Mouse (Mus musculus) cortical plate, adult 2 months (tissue): Measurements from ENCODE around the gene Nnat.

Experiments
- CTCF ChIP-seq: fragments of 200-500 bp; IDR thresholded peaks from 2 replicates; pipeline ENCODE4 v1.5.1; 2011; ENCODE audit warnings: mild to moderate bottlenecking, control low read depth, low read length; ENCODE audit not compliant: insufficient read depth; ENCODE audit errors: extremely low read depth
- POLR2A ChIP-seq: fragments of 200-500 bp; IDR thresholded peaks from 2 replicates; pipeline ENCODE4 v1.6.1; 2011; ENCODE audit warnings: mild to moderate bottlenecking, low read length, control low read depth; ENCODE audit not compliant: insufficient read depth; ENCODE audit errors: extremely low read depth

DNA sequence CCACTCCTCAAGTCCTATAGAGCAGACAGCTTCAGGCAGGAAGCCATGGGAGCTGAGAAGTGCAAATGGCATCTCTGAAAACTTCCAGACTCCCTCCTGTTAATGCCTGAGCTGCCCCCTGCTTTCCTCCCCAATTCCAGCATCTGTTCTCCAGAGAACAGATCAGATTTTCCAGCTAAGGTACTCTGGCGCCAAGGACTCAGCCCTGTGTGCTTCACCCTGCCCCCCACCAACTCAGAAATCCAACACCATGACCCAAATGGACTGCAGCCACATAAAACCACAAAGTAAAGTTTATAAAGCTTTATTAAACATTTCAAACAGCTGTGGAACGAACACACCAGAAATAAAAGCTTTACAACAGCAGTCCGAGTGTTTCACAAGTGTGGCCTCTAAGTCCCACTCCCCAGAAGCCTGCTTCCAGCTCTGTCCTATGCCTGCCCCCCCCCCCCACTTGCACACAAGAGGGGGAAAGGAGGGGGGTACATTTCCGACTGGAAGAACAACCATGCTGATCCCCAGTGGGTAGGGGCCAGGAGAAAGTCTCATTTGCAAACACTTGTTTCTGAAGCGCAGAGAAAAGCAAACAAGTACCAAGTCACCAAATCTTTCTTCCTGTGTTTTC, 3.7 kb upstream of the Nnat start:
- no peak for TF ChIP-seq POLR2A
- no peak for TF ChIP-seq CTCF
